Mouse (Mus musculus): ENCODE measurements around the gene Ubr2. TPM values are rescaled to one million over a fixed set of nuclear protein-coding genes. Genes with fewer than 3 reads are reported as not detected.

Gene Ubr2
- polyA plus RNA-seq (2014; fragmentation: Illumina TruSeq; extraction: RNeasy Lipid Tissue Mini Kit (QIAGEN cat#74804); ENCODE audit: low read depth, low replicate concordance), result 20.4 TPM

GRCm38 (mm10) chr17:47009898-47010721 lies at the start of gene Ubr2:
Ubr2 (minus strand) TSS chr17:47010556.

GRCm38 (mm10) chr17:46910186-46910585 lies 100.2 kb downstream of the Ubr2 start, which contains the start of gene Prph2:
Prph2 (plus strand) TSS chr17:46910459.

GRCm38 (mm10) chr17:46890116-46890815 lies 120.1 kb downstream of the Ubr2 start, which contains the start of gene Tbcc:
Tbcc (plus strand) TSS chr17:46890684.

Other genes with a start within 250 kb of the Ubr2 start
- gene Ptcra, start 246.8 kb downstream of the Ubr2 start, polyA plus RNA-seq (2014; fragmentation: Illumina TruSeq; extraction: RNeasy Lipid Tissue Mini Kit (QIAGEN cat#74804); ENCODE audit: low read depth, low replicate concordance), result not detected
- gene 2310039H08Rik, start 237.9 kb downstream of the Ubr2 start, polyA plus RNA-seq (2014; fragmentation: Illumina TruSeq; extraction: RNeasy Lipid Tissue Mini Kit (QIAGEN cat#74804); ENCODE audit: low read depth, low replicate concordance), result 22.1 TPM
- 37.9 TPM for gene Rpl7l1, start 227.9 kb downstream of the Ubr2 start, polyA plus RNA-seq (2014; fragmentation: Illumina TruSeq; extraction: RNeasy Lipid Tissue Mini Kit (QIAGEN cat#74804); ENCODE audit: low read depth, low replicate concordance)
- 10.0 TPM for gene Bicral, start 152.1 kb downstream of the Ubr2 start, polyA plus RNA-seq (2014; fragmentation: Illumina TruSeq; extraction: RNeasy Lipid Tissue Mini Kit (QIAGEN cat#74804); ENCODE audit: low read depth, low replicate concordance)
- gene Tbcc, start 119.9 kb downstream of the Ubr2 start, polyA plus RNA-seq (2014; fragmentation: Illumina TruSeq; extraction: RNeasy Lipid Tissue Mini Kit (QIAGEN cat#74804); ENCODE audit: low read depth, low replicate concordance), result 1.2 TPM
- gene Prph2, start 100.1 kb downstream of the Ubr2 start, polyA plus RNA-seq (2014; fragmentation: Illumina TruSeq; extraction: RNeasy Lipid Tissue Mini Kit (QIAGEN cat#74804); ENCODE audit: low read depth, low replicate concordance), result not detected